Mouse (Mus musculus): ENCODE data around the gene Tlr8.
"Not testable (repeated sequence)": the region's sequence is repeated elsewhere in the genome, so short reads cannot be mapped to it uniquely, and the experiment has no call there.

The Tlr8 gene

DNA sequence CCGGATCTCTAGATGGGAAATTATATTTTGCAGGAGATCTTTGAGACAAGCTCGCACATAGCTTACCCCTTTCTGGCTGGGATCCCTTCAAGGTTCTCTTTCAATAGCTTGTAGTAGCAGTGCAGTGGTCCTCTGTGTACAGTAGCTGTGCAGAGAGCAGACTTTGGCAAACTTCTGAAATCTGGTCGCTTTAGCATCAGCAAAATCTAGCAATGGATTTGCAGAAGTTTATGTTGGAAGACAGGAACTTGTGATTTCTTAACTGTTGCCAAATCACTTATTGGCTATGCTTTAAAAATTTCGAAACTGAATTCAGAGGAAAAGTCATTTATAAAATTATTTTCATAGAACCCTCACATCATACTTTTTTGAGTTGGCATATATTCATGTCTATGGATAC is at the start of gene Tlr8:
Gene Tlr8, minus strand, starts transcription at position 244 of the 400 bp plus-strand sequence.
- DNase-seq (ENCODE audit: low read depth, low spot score) = no peak

DNA sequence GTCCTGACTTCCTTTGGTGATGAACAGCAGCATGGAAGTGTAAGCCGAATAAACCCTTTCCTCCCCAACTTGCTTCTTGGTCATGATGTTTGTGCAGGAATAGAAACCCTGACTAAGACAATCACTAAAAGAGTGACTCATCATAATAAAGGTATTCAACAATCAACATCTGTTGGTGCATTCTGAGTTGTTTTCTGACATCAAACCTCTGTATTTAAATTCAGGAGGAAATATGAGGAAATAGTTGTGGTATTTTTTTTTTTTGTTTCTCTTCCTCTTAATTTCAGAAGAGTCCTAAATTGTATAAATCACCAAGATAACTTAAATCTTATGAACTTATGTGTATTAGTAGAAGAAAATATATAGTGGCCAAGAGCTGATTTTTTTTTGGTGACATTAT is 37.9 kb upstream of the Tlr8 start:
- DNase-seq (ENCODE audit: low read depth, low spot score) = not testable (repeated sequence)

DNA sequence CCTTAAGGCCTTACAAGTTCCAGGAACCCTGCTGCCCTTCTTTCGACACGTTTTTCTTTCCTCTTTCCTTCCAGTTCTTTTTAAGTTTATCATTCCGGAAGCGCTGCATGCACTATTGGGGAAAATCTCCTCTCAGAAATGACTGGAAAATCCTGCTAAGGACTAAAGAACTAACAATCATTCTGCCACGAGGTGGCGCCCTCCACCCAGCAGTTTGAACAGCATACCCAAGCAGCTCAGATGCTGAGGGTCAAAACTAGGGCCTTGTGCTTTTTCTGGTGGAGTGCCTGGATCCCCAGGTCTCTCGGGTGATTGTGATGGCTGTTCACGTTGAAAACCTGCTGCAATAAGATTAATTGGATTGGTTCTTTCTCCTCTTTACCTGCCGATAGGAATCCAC is 12.8 kb upstream of the Tlr8 start:
- DNase-seq (ENCODE audit: low read depth, low spot score) = peak; percentile 79

DNA sequence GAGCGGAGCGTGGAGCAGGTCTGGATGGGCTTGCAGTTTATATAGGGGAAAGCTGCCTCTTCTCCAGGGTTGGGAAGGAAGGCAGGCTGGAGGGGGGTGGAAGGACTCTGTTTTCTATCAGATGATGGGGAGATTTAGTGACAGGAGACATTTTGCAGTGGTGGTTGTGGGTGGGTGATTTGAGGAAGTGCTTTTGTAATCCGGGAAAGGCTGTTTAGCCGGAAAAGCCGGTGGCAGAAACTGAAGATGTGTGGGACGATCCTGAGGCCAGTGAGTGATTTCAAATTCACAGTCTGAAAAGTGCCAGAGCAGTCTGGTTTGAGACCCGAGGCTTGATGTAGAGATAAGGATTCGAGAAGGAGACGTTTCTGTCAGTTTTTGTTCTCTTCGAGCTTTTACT is 12.4 kb upstream of the Tlr8 start:
- no peak for DNase-seq (ENCODE audit: low read depth, low spot score)

DNA sequence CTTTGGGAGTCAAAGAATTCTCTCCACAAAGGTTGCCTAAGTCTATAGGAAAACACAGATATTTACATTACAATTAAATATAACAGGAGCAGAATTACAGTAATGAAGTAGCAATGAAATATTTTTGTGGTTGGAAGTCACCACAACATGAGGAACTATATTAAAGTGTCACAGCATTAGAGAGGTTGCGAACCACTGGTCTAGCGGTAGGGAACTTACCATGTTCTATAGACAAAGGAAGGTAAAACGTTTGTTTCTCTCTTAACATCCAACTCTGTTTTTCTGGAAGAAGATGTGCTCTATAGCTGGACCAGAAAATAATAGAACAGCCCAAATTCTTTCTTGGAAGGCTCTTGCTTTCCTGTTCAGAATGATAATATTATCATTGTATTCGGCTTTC is 599 bp downstream of the Tlr8 start:
- no peak for DNase-seq (ENCODE audit: low read depth, low spot score)

DNA sequence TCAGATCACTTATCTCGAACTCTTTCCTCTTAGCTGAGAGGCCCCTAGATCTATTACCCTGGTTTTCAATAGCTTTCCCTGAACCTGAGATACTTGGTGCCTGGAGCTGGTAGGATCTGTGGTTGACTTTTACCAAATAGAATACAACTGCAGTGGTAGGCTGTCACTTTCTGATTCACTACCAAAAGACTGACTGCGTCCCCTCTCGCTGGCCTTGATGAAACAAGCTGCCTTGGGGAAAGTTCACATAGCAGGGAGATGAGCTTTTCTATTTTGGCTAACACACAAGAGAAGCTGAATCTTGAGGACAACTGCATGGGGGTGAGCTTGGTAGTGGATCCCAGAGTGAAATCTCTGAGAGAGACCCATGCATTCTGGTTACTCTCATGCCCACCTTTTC is 22.4 kb downstream of the Tlr8 start:
- no peak for DNase-seq (ENCODE audit: low read depth, low spot score)

DNA sequence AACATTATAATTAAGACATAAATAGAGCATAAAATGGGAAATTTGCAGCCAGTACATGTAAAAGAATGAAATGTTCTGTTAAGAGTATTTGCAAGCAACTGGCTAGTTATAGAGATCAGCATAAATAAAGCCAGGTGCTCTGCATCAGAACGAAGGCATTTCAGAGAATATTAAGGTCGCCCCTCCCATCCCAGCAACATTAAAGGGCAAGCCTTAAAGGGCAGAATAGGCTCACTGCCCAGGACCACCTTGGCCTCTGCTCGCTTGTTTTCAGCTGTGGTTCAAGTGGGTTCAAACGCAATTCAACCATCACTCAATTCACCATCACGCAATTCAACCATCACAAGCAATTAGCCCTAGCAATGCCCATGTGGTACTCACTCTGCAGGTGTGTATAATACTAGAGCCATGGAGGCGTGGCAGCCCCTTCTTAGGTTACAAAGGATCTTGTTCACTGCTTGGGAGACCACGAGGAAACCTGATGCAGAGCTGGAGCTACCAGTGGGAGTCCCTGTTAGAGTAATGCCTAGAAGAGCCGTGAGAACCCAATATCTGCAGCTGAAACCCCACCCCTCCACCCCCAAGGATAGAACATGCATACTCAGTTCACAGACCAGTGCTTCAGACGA is 24.7 kb downstream of the Tlr8 start:
- DNase-seq (ENCODE audit: low read depth, low spot score) = no peak

DNA sequence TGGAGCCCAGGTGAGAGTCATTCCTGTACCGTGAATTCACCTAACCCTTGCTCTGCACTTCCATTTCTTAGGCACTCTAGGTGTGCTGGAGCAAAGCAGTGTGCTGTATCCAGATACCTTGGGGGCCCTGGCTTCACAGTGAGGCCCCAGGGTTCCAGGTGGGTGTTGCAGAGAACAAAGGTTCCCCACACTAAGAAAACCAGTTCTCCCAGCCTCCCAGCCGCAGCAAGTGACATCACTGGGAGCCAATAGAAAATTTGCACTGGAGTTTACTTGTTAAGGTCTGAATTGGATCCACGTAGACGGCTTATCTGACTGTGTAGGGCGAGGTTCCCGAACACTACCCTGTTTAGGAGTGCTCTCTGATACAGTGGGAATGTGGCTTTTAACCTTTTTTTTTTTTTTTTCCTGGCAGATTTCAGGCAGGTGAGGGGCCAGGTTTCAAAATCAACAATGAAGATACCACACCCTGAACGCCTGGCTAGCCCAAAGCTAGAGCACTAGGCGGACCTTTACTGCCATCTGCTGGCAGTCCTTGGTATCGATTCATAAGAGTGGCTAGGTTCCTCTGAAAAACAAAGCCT is 30.9 kb downstream of the Tlr8 start:
- peak; percentile 86 for DNase-seq (ENCODE audit: low read depth, low spot score)

DNA sequence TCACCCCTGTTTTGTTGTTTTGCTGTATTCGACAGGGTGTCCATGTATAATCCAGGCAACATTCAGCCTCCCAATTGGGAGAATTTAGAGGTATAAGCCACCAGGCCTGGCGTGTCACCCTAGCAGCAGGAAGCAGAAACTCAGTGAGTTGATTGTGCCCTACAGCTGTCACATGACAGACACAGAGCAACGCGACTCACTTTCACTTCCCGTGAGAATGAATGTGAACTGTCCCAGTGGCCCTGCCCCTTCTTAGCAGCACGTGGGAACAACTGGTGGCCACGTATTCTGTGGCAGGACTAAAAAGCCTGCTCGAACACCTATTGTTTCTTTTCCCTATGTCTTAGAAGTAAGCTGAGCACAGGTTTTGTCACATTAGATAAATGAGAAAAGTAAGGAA is 33.0 kb downstream of the Tlr8 start:
- DNase-seq (ENCODE audit: low read depth, low spot score) = peak; percentile 80

DNA sequence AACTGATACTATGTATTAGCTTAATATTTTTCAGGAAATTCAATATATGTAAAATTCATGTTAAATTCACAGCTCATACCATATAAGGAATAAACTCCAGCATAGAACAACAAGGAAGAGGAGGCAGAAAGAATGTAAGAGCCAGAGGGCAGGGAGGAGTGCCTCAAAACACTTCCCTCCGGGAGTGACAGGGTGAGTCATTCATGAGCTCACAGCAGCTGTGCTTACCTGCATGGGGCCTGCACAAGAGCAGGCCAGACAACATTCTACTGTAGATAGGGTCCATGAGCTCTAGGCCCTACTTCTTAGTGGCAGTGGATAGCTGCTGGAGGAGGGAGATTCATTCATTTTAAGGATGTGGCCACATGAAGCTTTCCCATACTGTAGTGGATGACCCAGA is 34.3 kb downstream of the Tlr8 start:
- no peak for DNase-seq (ENCODE audit: low read depth, low spot score)

DNA sequence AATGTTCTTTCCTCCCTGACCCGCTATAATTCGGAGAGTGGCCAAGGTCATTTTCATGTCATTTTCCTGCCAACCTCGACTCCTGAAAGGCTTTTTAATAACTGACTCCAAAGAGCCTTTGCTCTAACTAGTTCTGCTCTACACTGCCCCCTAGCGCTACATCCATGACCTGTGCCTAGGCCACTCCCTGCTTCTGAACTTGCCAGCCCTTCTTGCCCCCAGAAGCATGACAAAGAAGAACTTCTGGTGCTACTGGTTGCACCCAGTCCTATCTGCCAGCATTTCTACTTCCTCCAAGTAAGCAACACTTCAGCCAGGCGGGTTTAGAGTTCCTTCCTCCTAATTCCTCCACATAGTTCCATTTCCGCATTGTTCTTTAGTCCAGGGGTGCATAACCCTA is 34.9 kb downstream of the Tlr8 start:
- peak; percentile 86 for DNase-seq (ENCODE audit: low read depth, low spot score)

DNA sequence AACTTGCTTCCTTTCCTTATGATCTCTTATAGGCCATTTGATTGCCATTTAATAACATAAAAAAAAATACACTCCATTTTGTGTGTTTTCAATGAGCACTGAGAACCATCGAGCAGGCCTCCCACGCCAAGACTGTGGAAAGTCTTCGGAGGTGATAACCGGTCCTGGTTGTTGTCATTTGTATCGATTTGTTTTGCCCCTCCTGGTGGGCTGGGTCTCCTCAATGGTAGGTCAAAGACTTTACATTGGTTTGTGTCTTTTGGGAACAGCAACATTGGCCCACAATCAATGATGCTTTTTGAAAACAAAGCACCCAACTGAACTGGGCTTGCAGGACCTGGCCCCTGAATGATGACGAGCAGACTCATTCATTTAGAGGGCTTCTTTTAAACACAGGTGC is 36.4 kb downstream of the Tlr8 start:
- peak; percentile 35 for DNase-seq (ENCODE audit: low read depth, low spot score)

DNA sequence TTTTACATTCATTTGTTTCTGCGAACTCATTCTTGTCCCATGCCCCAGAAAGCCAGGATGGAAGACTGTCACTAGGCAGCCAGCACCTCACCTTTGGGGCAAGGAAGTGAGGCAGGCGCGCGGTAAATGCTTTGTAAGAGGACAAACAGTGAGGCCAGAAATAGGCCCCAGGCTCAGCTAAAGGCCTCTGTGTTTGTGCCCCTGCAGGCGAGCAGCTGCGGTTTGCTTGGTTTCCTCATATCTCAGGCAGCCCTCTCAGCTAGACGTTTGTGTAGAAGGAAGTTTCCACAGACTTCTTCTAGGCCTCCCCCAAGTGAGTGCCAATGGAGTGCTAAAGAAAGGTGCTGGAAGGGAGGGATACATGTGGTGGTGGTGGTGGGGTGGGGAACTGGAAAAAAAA is 37.0 kb downstream of the Tlr8 start:
- DNase-seq (ENCODE audit: low read depth, low spot score) = peak; percentile 73

DNA sequence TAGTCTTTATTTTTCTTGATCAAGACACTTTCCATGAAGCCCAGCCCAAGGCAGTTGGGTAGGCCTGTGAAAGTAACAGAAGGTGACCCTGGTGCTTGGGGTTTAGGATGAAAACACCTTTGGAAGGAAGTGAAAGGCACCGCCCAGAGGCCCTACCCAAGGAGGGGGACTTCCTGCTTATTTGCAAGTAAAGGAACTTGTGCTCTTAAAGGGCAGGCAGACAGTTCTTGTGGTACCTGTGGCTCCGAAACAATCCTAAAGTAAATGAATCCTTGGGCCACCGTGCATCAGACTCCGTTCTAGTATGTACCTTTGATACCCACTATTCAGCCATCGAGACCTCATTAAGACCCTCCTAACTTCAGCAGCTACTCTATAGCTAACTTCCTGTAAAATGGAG is 37.6 kb downstream of the Tlr8 start:
- DNase-seq (ENCODE audit: low read depth, low spot score) = peak; percentile 65

DNA sequence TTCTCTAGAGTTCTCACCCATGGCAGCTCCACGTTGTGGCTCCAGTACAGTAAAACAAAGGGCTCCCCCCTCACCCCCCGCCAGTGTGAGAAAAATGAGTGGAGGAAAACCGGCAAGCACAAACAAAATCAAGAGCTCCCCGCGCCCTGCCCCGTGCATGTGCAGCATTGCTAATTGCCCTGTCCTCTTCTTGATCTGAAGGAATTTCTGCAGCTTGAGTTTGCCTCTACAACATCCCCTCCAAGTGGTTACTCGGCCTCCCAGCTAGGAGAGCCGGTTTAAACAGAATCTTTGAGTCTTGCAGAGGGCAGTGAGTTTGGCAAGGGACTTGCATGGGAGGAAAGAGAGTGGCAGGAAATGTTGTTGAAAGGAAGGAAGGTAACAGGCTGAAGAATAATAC is 51.4 kb downstream of the Tlr8 start:
- peak; percentile 55 for DNase-seq (ENCODE audit: low read depth, low spot score)

DNA sequence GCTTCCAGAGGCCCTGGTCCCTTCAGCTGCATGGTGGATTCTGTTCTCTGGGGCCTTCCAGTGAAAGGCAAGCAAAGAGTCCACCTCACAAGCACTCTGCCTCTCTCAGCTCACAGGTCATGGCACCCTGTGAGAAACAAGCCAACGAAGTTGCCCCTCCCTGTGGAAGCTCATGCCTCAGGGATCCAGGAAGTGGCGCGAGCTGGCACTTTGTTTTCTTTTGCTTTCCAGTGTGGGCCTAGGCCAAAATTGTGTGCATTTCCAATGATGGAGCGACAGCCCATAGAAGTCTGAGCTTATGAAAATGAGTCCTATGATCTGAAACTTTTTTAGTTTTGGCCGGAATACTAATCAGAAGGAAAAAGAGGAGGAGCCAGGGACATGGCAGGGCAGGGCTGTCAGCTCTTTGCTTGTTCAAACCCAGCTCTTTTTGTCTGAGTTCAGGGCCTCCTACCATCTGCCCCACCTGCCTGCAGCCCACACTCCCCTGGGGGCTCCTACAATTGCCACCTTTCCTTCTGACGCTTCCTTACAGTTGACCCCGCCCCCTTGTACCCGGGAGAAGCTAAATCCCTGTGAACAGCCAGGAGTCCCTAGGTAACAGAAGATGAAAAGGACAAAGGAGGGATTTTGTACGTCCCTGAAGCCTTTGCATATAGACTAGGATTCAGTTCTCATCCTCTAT is 52.1 kb downstream of the Tlr8 start:
- DNase-seq (ENCODE audit: low read depth, low spot score) = no peak

DNA sequence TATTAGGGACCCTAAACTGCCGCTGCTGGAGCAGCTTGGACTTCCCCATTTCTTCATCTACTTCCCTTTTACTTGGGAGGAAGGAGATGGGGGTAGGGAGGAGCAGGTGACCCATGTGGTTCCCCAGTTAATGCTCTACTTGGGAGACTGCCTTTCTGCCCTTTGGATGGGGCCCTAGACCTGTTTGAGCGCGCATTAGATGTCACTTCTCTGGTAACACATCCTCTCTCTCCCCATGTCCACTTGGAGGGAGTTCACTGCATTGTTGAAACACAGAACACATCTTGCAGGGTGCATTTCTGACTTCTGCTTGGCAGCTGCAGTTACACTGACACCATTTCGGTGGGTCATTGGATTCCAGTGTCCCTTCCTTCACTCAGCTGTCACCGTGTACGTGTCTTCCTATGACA is 53.8 kb downstream of the Tlr8 start:
- DNase-seq (ENCODE audit: low read depth, low spot score) = no peak

DNA sequence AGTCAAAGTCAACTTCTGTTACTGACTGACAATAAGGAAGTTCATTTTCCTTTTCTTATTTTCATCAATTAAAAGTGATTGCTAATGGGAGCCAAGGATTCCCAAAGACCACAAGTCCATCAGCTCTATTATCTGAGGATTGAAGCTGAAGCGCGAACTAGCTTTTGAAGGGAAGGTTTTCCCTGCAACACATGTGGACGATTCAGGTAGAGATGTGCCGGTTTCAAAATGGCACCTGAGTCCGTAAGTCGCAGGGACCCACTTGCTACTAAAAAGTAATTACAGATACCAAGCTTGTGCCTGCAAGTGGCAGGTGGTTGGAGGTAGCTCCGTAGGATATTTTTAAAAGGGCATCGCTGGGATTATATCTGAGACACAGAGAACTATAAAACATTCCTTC is 54.3 kb downstream of the Tlr8 start:
- DNase-seq (ENCODE audit: low read depth, low spot score) = peak; percentile 59

DNA sequence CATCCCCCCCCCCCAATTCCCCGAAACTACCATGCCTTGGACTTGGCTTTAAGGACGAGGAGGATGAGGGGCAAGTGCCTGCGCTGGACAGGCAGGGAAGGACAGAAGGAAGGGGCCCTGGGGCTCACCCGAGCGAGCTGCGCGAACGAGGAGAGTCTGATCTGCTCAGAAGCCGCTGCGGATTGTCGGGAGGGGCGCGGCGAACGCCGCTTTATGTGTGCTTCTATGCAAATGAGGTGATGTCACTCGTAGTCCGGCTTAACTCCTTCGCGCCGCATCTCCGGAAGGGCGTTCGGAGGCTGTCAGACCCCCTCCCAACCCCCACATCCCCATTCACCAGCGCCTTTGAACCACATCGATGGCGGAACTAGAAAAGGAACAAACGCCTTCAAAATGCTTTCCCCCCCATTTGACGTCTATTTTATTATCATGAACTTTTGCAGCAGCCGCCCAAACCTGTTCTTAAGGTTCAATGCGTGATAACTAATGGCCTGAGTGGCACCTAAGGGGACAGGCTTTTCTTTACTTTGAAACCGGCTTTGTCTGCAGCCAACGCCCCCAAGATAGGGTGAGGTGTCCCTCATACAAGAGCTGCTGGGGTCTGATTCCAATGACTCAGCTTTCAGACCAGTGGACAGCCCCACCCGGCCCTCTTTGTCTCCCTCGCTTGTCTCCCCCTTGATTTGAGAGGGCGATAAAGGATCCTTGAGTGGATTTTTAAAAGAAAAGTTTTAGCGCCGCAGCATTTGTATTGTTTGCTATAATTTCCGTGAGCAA is 55.0 kb downstream of the Tlr8 start, which contains the start of gene Tmsb4x:
Gene Tmsb4x, minus strand, starts transcription at position 338 of the 777 bp plus-strand sequence.
- peak; percentile 89 for DNase-seq (ENCODE audit: low read depth, low spot score)

DNA sequence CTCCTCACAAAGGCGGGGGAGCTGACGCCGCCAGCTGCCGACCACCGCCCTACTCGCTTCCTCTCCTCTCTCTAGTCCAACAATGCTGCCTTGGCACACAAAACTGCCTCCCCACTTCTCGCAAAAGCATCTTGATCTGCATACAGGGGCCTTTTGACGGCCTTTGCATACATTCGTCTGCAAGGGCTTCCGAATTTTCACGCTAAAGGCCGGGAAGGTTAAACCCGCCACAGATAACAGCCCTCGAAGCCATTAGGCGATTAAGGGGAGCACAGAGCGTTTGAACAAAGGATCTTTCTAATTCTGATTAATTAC is 55.7 kb downstream of the Tlr8 start:
- DNase-seq (ENCODE audit: low read depth, low spot score) = peak; percentile 57

DNA sequence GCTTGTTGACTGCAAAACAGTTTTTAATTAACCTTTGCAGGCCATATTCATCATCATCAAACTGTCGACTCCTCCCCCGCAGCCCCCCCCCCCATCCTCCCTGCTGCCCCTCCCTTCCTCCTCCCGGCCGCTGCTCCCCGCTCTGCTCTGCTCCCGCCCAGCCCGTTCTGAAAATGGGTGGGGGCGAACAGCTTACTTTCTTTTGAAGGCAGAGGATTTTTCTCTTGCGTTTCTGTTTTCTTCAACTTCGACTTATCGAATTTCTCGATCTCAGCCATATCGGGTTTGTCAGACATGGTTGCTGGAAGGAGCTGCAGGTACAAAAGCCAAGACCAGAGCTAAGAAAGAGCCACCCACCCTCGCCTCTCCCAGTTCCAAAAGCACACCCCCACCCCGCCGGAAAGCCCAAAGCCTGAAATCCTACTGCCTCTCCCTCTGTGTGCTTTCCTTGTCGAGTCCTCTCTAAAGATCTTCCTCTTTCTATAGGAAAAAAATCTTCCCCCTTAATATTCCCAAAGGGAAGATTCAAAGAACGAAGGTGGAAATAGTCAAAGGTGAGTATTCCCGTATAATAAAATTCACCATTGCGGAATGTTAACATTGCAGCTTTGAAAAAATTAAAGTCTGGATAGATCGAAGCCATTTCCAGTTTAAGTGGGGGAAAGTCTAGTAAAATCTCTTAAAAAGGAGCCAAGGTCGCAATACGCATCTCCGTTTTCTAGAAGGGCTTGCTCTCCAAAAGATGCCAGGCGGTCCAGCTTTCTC is 56.2 kb downstream of the Tlr8 start:
- peak; percentile 78 for DNase-seq (ENCODE audit: low read depth, low spot score)
